Mouse (Mus musculus): ENCODE measurements at regions not wholly inside any gene's neighbourhood (a gene's known extent, or its start where the extent isn't known, plus 50 kb on each side); places are given as distances from the start of the nearest gene placed in this dataset.

DNA sequence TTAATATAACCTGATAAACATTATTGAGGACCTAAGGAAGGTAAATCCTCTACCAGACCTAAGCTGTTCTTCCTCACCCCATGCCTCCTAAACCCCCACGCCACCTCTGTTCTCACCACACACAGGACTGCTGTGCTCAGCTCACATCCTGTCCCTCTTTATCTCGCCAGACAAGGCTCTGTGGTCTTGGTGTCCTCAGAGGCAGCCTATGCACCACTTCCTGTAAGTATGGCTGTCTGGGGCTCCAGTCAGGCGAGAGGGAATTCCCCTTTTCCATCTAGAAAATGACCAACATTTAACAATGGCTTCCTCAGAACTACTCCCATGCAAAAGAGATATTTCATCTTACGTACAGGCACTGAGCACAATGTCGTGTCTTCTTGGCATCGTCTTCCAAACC is 86.2 kb upstream of the Dhrs4 start:
- DNase-seq (ENCODE audit: low read depth, low spot score) = no peak

DNA sequence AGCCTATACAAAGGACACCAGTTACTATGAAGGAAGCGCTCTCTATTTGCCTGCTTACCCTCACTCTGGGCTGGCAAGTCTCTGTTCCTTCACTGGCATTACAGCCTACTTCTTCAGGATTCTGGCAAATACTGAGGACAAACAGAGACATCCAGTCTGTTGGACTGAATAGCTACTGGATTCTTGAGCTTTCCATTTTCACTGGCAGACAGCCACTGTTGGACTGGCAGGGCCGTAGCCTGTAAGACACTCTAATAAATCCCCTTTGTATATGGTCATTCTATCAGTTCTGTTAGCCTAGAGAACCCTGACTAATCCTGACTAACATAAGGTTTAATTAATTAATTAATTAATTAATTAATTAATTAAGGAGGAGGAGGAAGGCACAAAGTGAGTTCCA is 72.4 kb upstream of the Dhrs4 start:
- no peak for DNase-seq (ENCODE audit: low read depth, low spot score)

Data from mesoderm, embryonic 11.5 days (tissue).